ENCODE assay signal across 8 mouse cellular contexts in the genomic region with DNA sequence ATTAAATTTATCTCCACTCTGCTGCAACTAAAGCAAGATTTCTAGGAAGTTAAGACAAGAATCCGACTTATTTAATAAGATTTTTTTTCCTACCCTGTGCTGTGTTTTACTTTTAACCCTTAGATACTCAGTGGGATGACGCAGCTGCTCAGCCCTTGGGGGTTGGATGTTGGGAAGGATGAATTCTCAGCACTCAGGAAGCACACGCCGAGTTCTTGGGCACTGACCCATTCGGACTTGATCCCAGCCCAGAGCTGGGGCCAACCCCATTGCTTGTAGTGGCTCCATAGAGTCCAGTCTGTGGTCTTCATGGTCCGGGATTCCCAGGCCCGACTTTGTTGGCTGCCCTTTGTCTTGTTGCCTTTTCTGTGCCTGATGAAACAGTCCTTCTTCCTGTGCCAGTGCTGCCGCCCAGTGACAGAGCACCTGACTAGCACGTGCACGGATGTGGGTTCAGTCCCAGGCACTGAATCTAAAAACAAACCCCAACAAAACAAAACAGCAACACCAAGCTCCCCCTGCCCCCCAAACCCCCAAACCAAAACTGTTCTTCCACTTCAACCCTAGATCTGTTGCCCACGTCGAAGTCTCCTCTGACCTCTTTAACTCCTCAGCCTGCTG. TPM values are rescaled to one million over a fixed set of nuclear protein-coding genes. Genes with fewer than 3 reads are reported as not detected.
DNase-seq lines count a peak whose midpoint lies in the region; ATAC-seq and TF ChIP-seq lines count a peak whose summit lies in the region.

No protein-coding gene starts in this region.

- no peak overlapping the region for H3K4me2 ChIP-seq in forebrain, embryonic 11.5 days (ENCODE audit: low read depth, low read length, severe bottlenecking)
- no peak overlapping the region for H3K4me2 ChIP-seq in forebrain, embryonic 15.5 days (replicated peaks)
- H3K4me2 ChIP-seq in kidney, embryonic 16.5 days (replicated peaks; ENCODE audit: low read depth, low read length) = no peak overlapping the region; the same call in 1 of the 2 replicates
- no peak overlapping the region for H3K4me2 ChIP-seq in stomach, postnatal 0 days (replicated peaks; ENCODE audit: low read depth)

- H3K27ac ChIP-seq in forebrain, embryonic 11.5 days (ENCODE audit: low read depth, low read length) = no peak overlapping the region
- no peak overlapping the region for H3K27ac ChIP-seq in forebrain, embryonic 15.5 days (replicated peaks)
- peak overlapping the region; percentile 79 for H3K27ac ChIP-seq in heart, adult 2 months
- H3K27ac ChIP-seq in kidney, embryonic 16.5 days (ENCODE audit: low read length) = no peak overlapping the region
- peak overlapping the region; percentile 13; the same call in 1 of the 2 replicates for H3K27ac ChIP-seq in stomach, postnatal 0 days (replicated peaks)

- TF ChIP-seq EP300 in heart, adult 2 months (IDR thresholded peaks at IDR 0.05; ENCODE audit: insufficient read depth, low read depth, low read length) = peak; percentile 81
- no peak for TF ChIP-seq EP300 in stomach, postnatal 0 days (optimal IDR thresholded peaks at IDR 0.05)

- WGBS in forebrain, embryonic 11.5 days = 36% methylated on average over 12 of the region's 12 CpGs
- WGBS in forebrain, embryonic 15.5 days = 34% methylated on average over 12 of the region's 12 CpGs
- 13% methylated on average over 12 of the region's 12 CpGs for WGBS in heart, adult 2 months
- WGBS in kidney, embryonic 16.5 days = 36% methylated on average over 12 of the region's 12 CpGs
- 36% methylated on average over 12 of the region's 12 CpGs for WGBS in stomach, postnatal 0 days

- no peaks in the 10 kb centered on the region for H3K36me3 ChIP-seq in forebrain, embryonic 11.5 days (ENCODE audit: control insufficient read depth, insufficient read depth, low read length)
- H3K36me3 ChIP-seq in forebrain, embryonic 15.5 days = no peaks in the 10 kb centered on the region
- peaks cover 25% of the 10 kb centered on the region for H3K36me3 ChIP-seq in C2C12 (ENCODE audit: control insufficient read depth, insufficient read depth)
- peaks cover 41% of the 10 kb centered on the region for H3K36me3 ChIP-seq in heart, adult 2 months (ENCODE audit: control insufficient read depth, insufficient read depth, low read length)
- no peaks in the 10 kb centered on the region for H3K36me3 ChIP-seq in kidney, embryonic 16.5 days (ENCODE audit: insufficient read depth, low read length)
- no peaks in the 10 kb centered on the region for H3K36me3 ChIP-seq in stomach, postnatal 0 days (ENCODE audit: control insufficient read depth, insufficient read depth, low read length)

- no peak overlapping the region for H3K9ac ChIP-seq in forebrain, embryonic 11.5 days (ENCODE audit: low read length)
- H3K9ac ChIP-seq in forebrain, embryonic 15.5 days (replicated peaks) = no peak overlapping the region
- H3K9ac ChIP-seq in heart, adult 2 months (ENCODE audit: low read depth, low read length) = peak overlapping the region; percentile 33
- peak overlapping the region; percentile 8; the same call in 1 of the 2 replicates for H3K9ac ChIP-seq in kidney, embryonic 16.5 days (replicated peaks; ENCODE audit: low read length)
- no peak overlapping the region for H3K9ac ChIP-seq in stomach, postnatal 0 days (ENCODE audit: low read length)

- H3K79me2 ChIP-seq in C2C12 (ENCODE audit: control insufficient read depth, insufficient read depth) = peaks cover 100% of the 10 kb centered on the region
- peaks cover 3% of the 10 kb centered on the region; the same call in 1 of the 2 replicates for H3K79me2 ChIP-seq in heart, adult 2 months (replicated peaks; ENCODE audit: control insufficient read depth, insufficient read depth, low read length)

- ATAC-seq in forebrain, embryonic 11.5 days (replicated peaks; ENCODE audit: low FRiP score) = peak; percentile 43; the same call in 1 of the 2 replicates
- no peak; the same call in 1 of the 2 replicates for ATAC-seq in forebrain, embryonic 15.5 days (replicated peaks)
- peak; percentile 69; the same call in 1 of the 2 replicates for ATAC-seq in kidney, embryonic 16.5 days (ENCODE audit: low FRiP score, low TSS enrichment)
- ATAC-seq in stomach, postnatal 0 days (ENCODE audit: low FRiP score, low TSS enrichment) = 0 out of 2 replicates have a peak, but pooled peaks have one; percentile 66

- intact Hi-C loops in heart, adult 2 months (cut with DNase I) = loop anchor here (5.0 kb wide), 1 partner anchor 49 kb away; no protein-coding TSS in a partner anchor

- H3K27me3 ChIP-seq in forebrain, embryonic 11.5 days (ENCODE audit: control insufficient read depth, insufficient read depth, low read length) = no peaks in the 10 kb centered on the region
- H3K27me3 ChIP-seq in forebrain, embryonic 15.5 days = no peaks in the 10 kb centered on the region
- no peaks in the 10 kb centered on the region for H3K27me3 ChIP-seq in C2C12 (ENCODE audit: control insufficient read depth, insufficient read depth, insufficient read length)
- no peaks in the 10 kb centered on the region for H3K27me3 ChIP-seq in heart, adult 2 months (ENCODE audit: control insufficient read depth, insufficient read depth, low read length)
- no peaks in the 10 kb centered on the region for H3K27me3 ChIP-seq in kidney, embryonic 16.5 days (ENCODE audit: insufficient read depth, low read length)
- H3K27me3 ChIP-seq in stomach, postnatal 0 days (ENCODE audit: control insufficient read depth, insufficient read depth, low read length) = no peaks in the 10 kb centered on the region

- DNase-seq in forebrain, embryonic 11.5 days (ENCODE audit: low spot score) = peak; percentile 61
- peak; percentile 22 for DNase-seq in c-Kit-negative CD71-positive TER-119-positive erythroid progenitor cells, embryonic 14.5 days (ENCODE audit: low read depth, low spot score)
- peak; percentile 75 to 85 for DNase-seq in heart, adult 2 months
- peak; percentile 75 for DNase-seq in lung, postnatal 4 days
- peak; percentile 58 for DNase-seq in stomach, postnatal 0 days (ENCODE audit: low spot score)

- H3ac ChIP-seq in C2C12 (ENCODE audit: control insufficient read depth, insufficient read length, low read depth) = no peak overlapping the region

- peak; percentile 63 for TF ChIP-seq CTCF in C2C12 (IDR thresholded peaks at IDR 0.05; ENCODE audit: control insufficient read depth, insufficient read depth, insufficient read length)
- TF ChIP-seq CTCF in heart, adult 2 months (IDR thresholded peaks at IDR 0.05) = peak; percentile 68
- peak; percentile 67 for TF ChIP-seq CTCF in stomach, postnatal 0 days (IDR thresholded peaks at IDR 0.05; ENCODE audit: low read depth)

- H3K4me3 ChIP-seq in forebrain, embryonic 11.5 days (ENCODE audit: low read depth, low read length) = no peak overlapping the region
- H3K4me3 ChIP-seq in forebrain, embryonic 15.5 days = no peak overlapping the region
- no peak overlapping the region for H3K4me3 ChIP-seq in C2C12 (ENCODE audit: insufficient read depth, poor library complexity, severe bottlenecking)
- H3K4me3 ChIP-seq in heart, adult 2 months = peak overlapping the region; percentile 4; the same call in 1 of the 2 replicates
- H3K4me3 ChIP-seq in kidney, embryonic 16.5 days (ENCODE audit: low read length) = no peak overlapping the region
- H3K4me3 ChIP-seq in stomach, postnatal 0 days (ENCODE audit: low read depth, low read length) = no peak overlapping the region

- no peaks in the 10 kb centered on the region; the same call in 1 of the 2 replicates for H3K4me1 ChIP-seq in forebrain, embryonic 11.5 days (replicated peaks; ENCODE audit: control insufficient read depth, insufficient read depth, low read length)
- peaks cover 16% of the 10 kb centered on the region for H3K4me1 ChIP-seq in forebrain, embryonic 15.5 days
- peaks cover 32% of the 10 kb centered on the region for H3K4me1 ChIP-seq in heart, adult 2 months (ENCODE audit: control insufficient read depth, insufficient read depth, low read length)
- H3K4me1 ChIP-seq in kidney, embryonic 16.5 days (ENCODE audit: insufficient read depth, low read length) = peaks cover 25% of the 10 kb centered on the region
- no peaks in the 10 kb centered on the region for H3K4me1 ChIP-seq in stomach, postnatal 0 days (replicated peaks; ENCODE audit: control insufficient read depth, insufficient read depth)

- no peak for TF ChIP-seq POLR2A in heart, adult 2 months (IDR thresholded peaks at IDR 0.05; ENCODE audit: insufficient read depth, low read depth, low read length)

- H3K79me3 ChIP-seq in C2C12 (ENCODE audit: low read depth) = peaks cover 94% of the 10 kb centered on the region

- no peaks in the 10 kb centered on the region for H3K9me3 ChIP-seq in forebrain, embryonic 11.5 days (ENCODE audit: control insufficient read depth, low read length)
- H3K9me3 ChIP-seq in forebrain, embryonic 15.5 days = no peaks in the 10 kb centered on the region
- H3K9me3 ChIP-seq in kidney, embryonic 16.5 days (ENCODE audit: low read length) = no peaks in the 10 kb centered on the region
- H3K9me3 ChIP-seq in stomach, postnatal 0 days (ENCODE audit: control insufficient read depth, low read length) = no peaks in the 10 kb centered on the region

TF ChIP-seq in C2C12, 6 proteins besides CTCF, POLR2A, EP300 and RAD21:
- TF ChIP-seq MAX (IDR thresholded peaks at IDR 0.05) (peak; percentile 46), USF1 (IDR thresholded peaks at IDR 0.05; ENCODE audit: low read depth) (peak; percentile 36), FOSL1 (IDR thresholded peaks at IDR 0.05; ENCODE audit: insufficient read depth, low read length, poor library complexity, severe bottlenecking) (no peak)

RNA-seq across cellular contexts. Expression of a gene that starts 43.5 kb away (rescaled TPM):
- polyA plus RNA-seq in forebrain, embryonic 11.5 days (2014; fragmentation: Nextera tagmentation; extraction: Ambion mirVana) = 40.8 and 46.8 TPM in 2 replicates
- polyA plus RNA-seq in forebrain, embryonic 15.5 days (2015; fragmentation: Nextera tagmentation; extraction: Ambion mirVana) = 44.0 and 45.4 TPM in 2 replicates
- polyA plus RNA-seq in C2C12 (2012; fragmentation: generic; extraction: Trizol) = 37.7 TPM
- 100 to 1,000 TPM; 215 to 237 TPM for total RNA-seq in heart, adult 2 months (2021)
- 55.8 and 79.7 TPM in 2 replicates for polyA plus RNA-seq in heart, adult 2 months (2012; rRNA removed)
- 83.6 and 88.5 TPM in 2 replicates for polyA plus RNA-seq in kidney, embryonic 16.5 days (2015; fragmentation: Nextera tagmentation; extraction: Ambion mirVana)
- polyA plus RNA-seq in stomach, postnatal 0 days (2015; fragmentation: Nextera tagmentation; extraction: Ambion mirVana) = 56.0 and 59.7 TPM in 2 replicates

Comparison
In these comparisons a context has a peak if more than half of its experiments do, and no peak if none do; other contexts are left out.
1. DNase-seq: peak in every context shown above with its lines; median percentile 80 in heart, adult 2 months; 75 in lung, postnatal 4 days; 61 in forebrain, embryonic 11.5 days; 58 in stomach, postnatal 0 days; 22 in c-Kit-negative CD71-positive TER-119-positive erythroid progenitor cells, embryonic 14.5 days.
2. H3K27ac ChIP-seq: peak in heart, adult 2 months (single experiment) and stomach, postnatal 0 days (single experiment); none in forebrain, embryonic 11.5 days (single experiment), forebrain, embryonic 15.5 days (single experiment) and kidney, embryonic 16.5 days (single experiment).
3. H3K9ac ChIP-seq: peak in heart, adult 2 months (single experiment) and kidney, embryonic 16.5 days (single experiment); none in forebrain, embryonic 11.5 days (single experiment), forebrain, embryonic 15.5 days (single experiment) and stomach, postnatal 0 days (single experiment).
4. Peak in every context shown above with its lines, with median percentiles within 50 percentile points of each other: CTCF ChIP-seq.